Mouse (Mus musculus): ENCODE measurements around the gene Vsir.

GRCm38 (mm10) chr10:60391661-60392060 lies 45.0 kb downstream of the Vsir start:
- no peak for TF ChIP-seq CTCF (IDR thresholded peaks at IDR 0.05; ENCODE audit: control insufficient read depth, insufficient read depth, low read length)
- no peak for TF ChIP-seq POLR2A (IDR thresholded peaks at IDR 0.05; ENCODE audit: borderline replicate concordance, control insufficient read depth, low read depth, low read length)

Measured in bone marrow, adult 2 months (tissue).